Mouse (Mus musculus) heart, embryonic 13.5 days (tissue): ENCODE measurements around the gene Cxcl16. TPM values are rescaled to one million over a fixed set of nuclear protein-coding genes. Genes with fewer than 3 reads are reported as not detected.

Source experiments
- ATAC-seq: fragments of 200-750 bp; cut with Nextera tagmentation; 2 replicates; pipeline ENCODE4 v1.8.0; 2017; ENCODE audit warnings: moderate TSS enrichment; ENCODE audit not compliant: insufficient number of reproducible peaks, low FRiP score, low TSS enrichment; ENCODE audit errors: extremely low read depth
- H3K27ac ChIP-seq: fragments of 300-500 bp; sonication (generic); replicated peaks from 2 replicates; pipeline ENCODE4 v1.5.1; 2015; ENCODE audit warnings: moderate library complexity, mild to moderate bottlenecking, inconsistent platforms
- H3K27me3 ChIP-seq: fragments of 300-500 bp; sonication (generic); replicated peaks from 2 replicates; pipeline ENCODE4 v1.6.1; 2015; ENCODE audit warnings: mild to moderate bottlenecking, inconsistent platforms
- H3K36me3 ChIP-seq: fragments of 300-500 bp; sonication (generic); 2 replicates; pipeline ENCODE4 v1.6.1; 2015; ENCODE audit warnings: mild to moderate bottlenecking, inconsistent platforms
- H3K4me1 ChIP-seq: fragments of 300-500 bp; sonication (generic); 2 replicates; pipeline ENCODE4 v1.6.1; 2015; ENCODE audit warnings: inconsistent platforms
- H3K4me2 ChIP-seq: fragments of 300-500 bp; sonication (generic); 2 replicates; pipeline ENCODE4 v1.6.1; 2015; ENCODE audit warnings: inconsistent platforms, mild to moderate bottlenecking, moderate library complexity
- H3K4me3 ChIP-seq: fragments of 300-500 bp; sonication (generic); 2 replicates; pipeline ENCODE4 v1.5.1; 2015; ENCODE audit warnings: moderate library complexity, mild to moderate bottlenecking, inconsistent platforms
- H3K9ac ChIP-seq: fragments of 300-500 bp; sonication (generic); 2 replicates; pipeline ENCODE4 v1.6.1; 2015; ENCODE audit warnings: inconsistent platforms, mild to moderate bottlenecking, moderate library complexity
- H3K9me3 ChIP-seq: fragments of 300-500 bp; sonication (generic); 2 replicates; pipeline ENCODE4 v1.6.1; 2016; ENCODE audit warnings: inconsistent platforms
- WGBS: fragments of 180-500 bp; shearing (Covaris S2); methylation state at CpG from one replicate; pipeline ENCODE4 v1.1.7; 2015; ENCODE audit warnings: mixed read lengths; 5-methylcytosine and 5-hydroxymethylcytosine counted together
- microRNA-seq: library from miRNA; unstranded; fragments of <30 nt; microRNA quantifications from one replicate; pipeline ENCODE4, GENCODE M21; 2016
- polyA plus RNA-seq: library from polyadenylated mRNA; unstranded; fragments of >200 nt; fragmentation: Nextera tagmentation; extraction: Ambion mirVana; gene quantifications from 2 replicates; pipeline ENCODE4 v1.2.1, GENCODE M21; 2015

The Cxcl16 gene
- polyA plus RNA-seq, 1 experiment from 2014 or later, result 6.9 TPM

- ATAC-seq, result peak; percentile 89
- no peaks in the 10 kb centered on the region for H3K9me3 ChIP-seq
- H3K4me1 ChIP-seq, result peaks cover 30% of the 10 kb centered on the region
- peaks cover 13% of the 10 kb centered on the region for H3K36me3 ChIP-seq
- H3K27ac ChIP-seq, result peak within 1 kb of the TSS; percentile 74
- H3K9ac ChIP-seq, result peak within 1 kb of the TSS; percentile 99
- peak within 1 kb of the TSS; percentile 97 for H3K4me3 ChIP-seq
- WGBS, result under 1% methylated on average over 59 of the region's 59 CpGs
- peak within 1 kb of the TSS; percentile 94 for H3K4me2 ChIP-seq
- H3K27me3 ChIP-seq, result peaks cover 6% of the 10 kb centered on the region
These were observed 50.0 kb downstream of the Cxcl16 start, which contains the start of gene Pelp1 for GRCm38 (mm10) chr11:70409594-70410296. TSS of gene Pelp1 (minus strand) at chr11:70410031.

Small RNAs within 50 kb of the gene (microRNA-seq; reads per million reads assigned to microRNA genes)
- not detected for gene Mir7115

Other genes with a start within 250 kb of the Cxcl16 start
- 0.28 and 0.60 TPM in 2 replicates for gene Slc16a11, start 247.2 kb downstream of the Cxcl16 start, polyA plus RNA-seq
- gene Slc16a13, start 238.9 kb downstream of the Cxcl16 start, polyA plus RNA-seq, result 5.0 and 7.1 TPM in 2 replicates
- 17.8 and 18.3 TPM in 2 replicates for gene Bcl6b, start 230.2 kb downstream of the Cxcl16 start, polyA plus RNA-seq
- gene 0610010K14Rik, start 222.1 kb downstream of the Cxcl16 start, polyA plus RNA-seq, result 125 and 137 TPM in 2 replicates
- 9.0 and 9.5 TPM in 2 replicates for gene Gm21988, start 220.2 kb downstream of the Cxcl16 start, polyA plus RNA-seq
- gene Rnasek, start 220.1 kb downstream of the Cxcl16 start, polyA plus RNA-seq, result 214 and 235 TPM in 2 replicates
- gene Alox12, start 204.6 kb downstream of the Cxcl16 start, polyA plus RNA-seq, result 2.5 and 3.5 TPM in 2 replicates
- not detected in 2 replicates for gene Alox12e, start 137.4 kb downstream of the Cxcl16 start, polyA plus RNA-seq
- gene Alox15, start 108.0 kb downstream of the Cxcl16 start, polyA plus RNA-seq, result 0.05 TPM in 1 of 2 replicates, not detected in the other
- 23.3 and 23.6 TPM in 2 replicates for gene Pelp1, start 50.0 kb downstream of the Cxcl16 start, polyA plus RNA-seq
- gene Arrb2, start 27.3 kb downstream of the Cxcl16 start, polyA plus RNA-seq, result 11.2 and 13.2 TPM in 2 replicates
- 25.5 and 26.2 TPM in 2 replicates for gene Med11, start 8.1 kb downstream of the Cxcl16 start, polyA plus RNA-seq
- gene Zmynd15, start 551 bp downstream of the Cxcl16 start, polyA plus RNA-seq, result 1.4 and 1.5 TPM in 2 replicates
- gene Tm4sf5, start 45.3 kb upstream of the Cxcl16 start, polyA plus RNA-seq, result 8.4 and 8.5 TPM in 2 replicates
- 0.31 TPM in 1 of 2 replicates, not detected in the other for gene Vmo1, start 54.6 kb upstream of the Cxcl16 start, polyA plus RNA-seq
- gene Gltpd2, start 59.2 kb upstream of the Cxcl16 start, polyA plus RNA-seq, result 0.12 and 0.99 TPM in 2 replicates
- gene Psmb6, start 65.4 kb upstream of the Cxcl16 start, polyA plus RNA-seq, result 636 and 691 TPM in 2 replicates
- gene Gm40193, start 73.0 kb upstream of the Cxcl16 start, polyA plus RNA-seq, result not detected in 2 replicates
- gene Pld2, start 80.1 kb upstream of the Cxcl16 start, polyA plus RNA-seq, result 9.3 and 11.2 TPM in 2 replicates
- gene Mink1, start 102.9 kb upstream of the Cxcl16 start, polyA plus RNA-seq, result 8.8 and 9.8 TPM in 2 replicates
- gene 4930544D05Rik, start 155.9 kb upstream of the Cxcl16 start, polyA plus RNA-seq, result not detected in 2 replicates
- gene Chrne, start 159.2 kb upstream of the Cxcl16 start, polyA plus RNA-seq, result not detected in 2 replicates
- gene Gp1ba, start 179.1 kb upstream of the Cxcl16 start, polyA plus RNA-seq, result 0.86 and 1.0 TPM in 2 replicates
- 66.3 and 73.8 TPM in 2 replicates for gene Rnf167, start 187.3 kb upstream of the Cxcl16 start, polyA plus RNA-seq
- gene Slc25a11, start 187.5 kb upstream of the Cxcl16 start, polyA plus RNA-seq, result 234 and 262 TPM in 2 replicates
- 1,587 and 1,588 TPM in 2 replicates for gene Pfn1, start 194.7 kb upstream of the Cxcl16 start, polyA plus RNA-seq
- gene Eno3, start 197.2 kb upstream of the Cxcl16 start, polyA plus RNA-seq, result 273 and 322 TPM in 2 replicates
- gene Spag7, start 209.4 kb upstream of the Cxcl16 start, polyA plus RNA-seq, result 175 and 206 TPM in 2 replicates
- gene Camta2, start 228.1 kb upstream of the Cxcl16 start, polyA plus RNA-seq, result 10.1 and 12.0 TPM in 2 replicates
- gene Inca1, start 240.2 kb upstream of the Cxcl16 start, polyA plus RNA-seq, result 1.8 and 2.0 TPM in 2 replicates
- gene Kif1c, start 240.6 kb upstream of the Cxcl16 start, polyA plus RNA-seq, result 4.0 and 4.3 TPM in 2 replicates